Mouse (Mus musculus) heart, postnatal 0 days (tissue): ENCODE data around the gene Tap1. TPM values are rescaled to one million over a fixed set of nuclear protein-coding genes. Genes with fewer than 3 reads are reported as not detected.
"Not testable (repeated sequence)": the region's sequence is repeated elsewhere in the genome, so short reads cannot be mapped to it uniquely, and the experiment has no call there.

Experiments used
- ATAC-seq: fragments of 200-750 bp; cut with Nextera tagmentation; 2 replicates; pipeline ENCODE4 v1.8.0; 2017; ENCODE audit warnings: low read depth, moderate number of reproducible peaks, moderate library complexity; ENCODE audit not compliant: insufficient read depth
- DNase-seq: peaks from one replicate; pipeline ENCODE4 v3.0.0-alpha.2; 2016; ENCODE audit warnings: low spot score
- H3K27ac ChIP-seq: fragments of 300-500 bp; sonication (generic); 2 replicates; pipeline ENCODE4 v1.5.1; 2014; ENCODE audit warnings: low read depth, mild to moderate bottlenecking
- H3K27me3 ChIP-seq: fragments of 300-500 bp; sonication (generic); 2 replicates; pipeline ENCODE4 v1.6.1; 2014; ENCODE audit warnings: low read length, mixed read lengths; ENCODE audit not compliant: control insufficient read depth, insufficient read depth
- H3K36me3 ChIP-seq: fragments of 300-500 bp; sonication (generic); replicated peaks from 2 replicates; pipeline ENCODE4 v1.6.1; 2014; ENCODE audit warnings: low read length, mixed read lengths; ENCODE audit not compliant: control insufficient read depth, insufficient read depth
- H3K4me1 ChIP-seq: fragments of 300-500 bp; sonication (generic); 2 replicates; pipeline ENCODE4 v1.6.1; 2014; ENCODE audit warnings: antibody characterized with exemption; ENCODE audit not compliant: control insufficient read depth, insufficient read depth
- H3K4me2 ChIP-seq: fragments of 300-500 bp; sonication (generic); 2 replicates; pipeline ENCODE4 v1.6.1; 2014; ENCODE audit warnings: low read depth, mild to moderate bottlenecking, low read length, moderate library complexity
- H3K4me3 ChIP-seq: fragments of 300-500 bp; sonication (generic); 2 replicates; pipeline ENCODE4 v1.5.1; 2014; ENCODE audit warnings: low read depth, low read length
- H3K9ac ChIP-seq: fragments of 300-500 bp; sonication (generic); replicated peaks from 2 replicates; pipeline ENCODE4 v1.6.1; 2014; ENCODE audit warnings: low read depth, low read length, mixed read lengths
- H3K9me3 ChIP-seq: fragments of 300-500 bp; sonication (generic); replicated peaks from 2 replicates; pipeline ENCODE4 v1.6.1; 2016; ENCODE audit warnings: low read length; ENCODE audit not compliant: control insufficient read depth
- CTCF ChIP-seq: IDR thresholded peaks from 2 replicates; pipeline ENCODE4 v1.5.1; 2016; ENCODE audit warnings: antibody characterized with exemption, control low read depth, low read depth
- EP300 ChIP-seq: IDR thresholded peaks from 2 replicates; pipeline ENCODE4 v1.6.1; 2016; ENCODE audit warnings: antibody characterized with exemption, low read depth
- WGBS: fragments of 180-500 bp; shearing (Covaris S2); extraction: QIAGEN DNeasy Blood & Tissue Kit; methylation state at CpG from one replicate; pipeline ENCODE4 v1.1.7; 2014; 5-methylcytosine and 5-hydroxymethylcytosine counted together
- polyA plus RNA-seq: library from polyadenylated mRNA; unstranded; fragments of >200 nt; fragmentation: Nextera tagmentation; extraction: Ambion mirVana; gene quantifications from 2 replicates; pipeline ENCODE4 v1.2.1, GENCODE M21; 2015
- total RNA-seq: library from RNA; depleted of rRNA; stranded (reverse); fragments of >200 nt; gene quantifications from 2 replicates; pipeline ENCODE4 v1.2.3, GENCODE M21; 2014; ENCODE audit warnings: low replicate concordance

The Tap1 gene
- total and polyA plus RNA-seq, 2 experiments from 2014 or later, result 3.7 to 10.7 TPM

DNA sequence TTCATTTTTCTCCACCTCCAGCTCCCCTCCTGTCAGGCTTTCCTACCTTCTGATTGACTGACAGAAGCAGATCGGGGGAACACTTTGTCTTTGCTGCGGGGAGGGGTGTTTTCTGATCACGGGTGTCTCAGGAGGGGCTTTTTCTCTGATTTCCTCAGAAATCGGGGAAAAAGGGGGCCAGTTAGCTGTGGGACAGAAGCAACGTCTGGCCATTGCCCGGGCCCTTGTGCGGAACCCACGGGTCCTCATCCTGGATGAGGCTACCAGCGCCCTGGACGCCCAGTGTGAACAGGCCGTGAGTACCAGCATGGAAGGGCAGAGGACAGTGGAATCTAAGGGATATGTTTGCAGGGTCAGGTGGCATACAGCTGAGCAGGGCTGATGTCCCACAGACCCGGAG, 27.8 kb downstream of the Tap1 start:
- Histone ChIP-seq H3K9me3 (no peaks in the 10 kb centered on the region), H3K27ac (no peak overlapping the region), H3K9ac (no peak overlapping the region), H3K4me1 (no peaks in the 10 kb centered on the region), H3K4me2 (no peak overlapping the region), H3K36me3 (peaks cover 5% of the 10 kb centered on the region; the same call in 1 of the 2 replicates), H3K4me3 (no peak overlapping the region), H3K27me3 (peaks cover 25% of the 10 kb centered on the region)
- TF ChIP-seq CTCF, result no peak
- TF ChIP-seq EP300, result no peak
- no peak for DNase-seq
- no peak for ATAC-seq
- WGBS, result 82% methylated on average over 12 of the region's 12 CpGs

DNA sequence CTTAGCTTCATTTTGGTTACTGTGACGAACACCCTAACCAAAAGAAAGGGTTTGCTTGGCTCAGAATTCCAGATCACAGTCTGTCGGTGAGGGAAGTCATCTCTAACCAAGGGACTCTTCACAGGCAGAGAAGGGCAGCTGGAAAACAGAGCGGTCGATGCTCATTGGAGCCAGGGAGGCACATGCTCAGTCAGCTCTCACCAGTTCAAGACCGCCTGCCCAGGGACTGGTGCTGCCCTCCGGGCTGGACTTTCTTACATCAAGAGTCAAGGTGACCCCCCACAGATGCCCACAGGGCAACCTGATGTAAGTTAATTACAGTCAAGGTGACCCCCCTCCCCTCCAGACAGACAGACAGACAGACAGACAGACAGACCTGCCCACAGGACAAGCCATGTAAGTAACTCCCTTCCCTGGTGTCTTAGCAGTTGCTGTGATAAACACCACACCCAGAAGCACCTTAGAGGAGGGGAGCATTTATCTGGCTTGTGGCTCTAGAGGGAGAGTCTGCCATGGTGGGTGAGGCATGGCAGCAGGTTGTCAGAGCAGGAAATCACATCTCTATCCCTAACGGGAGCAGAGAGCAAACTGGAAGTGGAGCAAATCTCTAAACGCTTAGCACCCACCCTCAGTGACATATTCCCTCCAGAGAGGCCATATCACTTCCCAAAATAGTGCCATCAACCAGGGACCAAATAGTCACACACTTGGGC, 30.0 kb downstream of the Tap1 start:
- no peak overlapping the region for H3K27ac ChIP-seq
- 78% methylated on average over 8 of the region's 8 CpGs for WGBS
- peaks cover 5% of the 10 kb centered on the region; the same call in 1 of the 2 replicates for H3K36me3 ChIP-seq
- no peak for TF ChIP-seq EP300
- TF ChIP-seq CTCF, result no peak
- H3K9me3 ChIP-seq, result no peaks in the 10 kb centered on the region
- H3K4me3 ChIP-seq, result no peak overlapping the region
- peaks cover 20% of the 10 kb centered on the region for H3K27me3 ChIP-seq
- no peak overlapping the region for H3K4me2 ChIP-seq
- DNase-seq (no peak), ATAC-seq (no peak)
- no peak overlapping the region for H3K9ac ChIP-seq
- H3K4me1 ChIP-seq, result no peaks in the 10 kb centered on the region

- Histone ChIP-seq H3K4me1 (no peaks in the 10 kb centered on the region), H3K9me3 (no peaks in the 10 kb centered on the region), H3K4me3 (no peak overlapping the region), H3K27me3 (peaks cover 15% of the 10 kb centered on the region; the same call in 1 of the 2 replicates), H3K36me3 (0 out of 2 replicates have a peak, but pooled peaks cover 5% of the 10 kb centered on the region), H3K9ac (no peak overlapping the region), H3K27ac (no peak overlapping the region), H3K4me2 (no peak overlapping the region)
- WGBS, result 81% methylated on average over 5 of the region's 5 CpGs
- ATAC-seq, result no peak
- TF ChIP-seq CTCF, result no peak
- TF ChIP-seq EP300, result no peak
- DNase-seq, result no peak
Measured at GRCm38 (mm10) chr17:34217986-34218385, 30.6 kb downstream of the Tap1 start.

- no peaks in the 10 kb centered on the region for H3K9me3 ChIP-seq
- TF ChIP-seq CTCF (no peak), EP300 (no peak)
- no peak overlapping the region for H3K4me3 ChIP-seq
- peak; percentile 53 for ATAC-seq
- no peak overlapping the region for H3K4me2 ChIP-seq
- H3K36me3 ChIP-seq, result 0 out of 2 replicates have a peak, but pooled peaks cover 5% of the 10 kb centered on the region
- peaks cover 8% of the 10 kb centered on the region; the same call in 1 of the 2 replicates for H3K27me3 ChIP-seq
- DNase-seq, result no peak
- H3K27ac ChIP-seq, result no peak overlapping the region
- H3K4me1 ChIP-seq, result no peaks in the 10 kb centered on the region
- 64% methylated on average over 11 of the region's 11 CpGs for WGBS
- no peak overlapping the region for H3K9ac ChIP-seq
Measured at GRCm38 (mm10) chr17:34218675-34219074, 31.3 kb downstream of the Tap1 start.

DNA sequence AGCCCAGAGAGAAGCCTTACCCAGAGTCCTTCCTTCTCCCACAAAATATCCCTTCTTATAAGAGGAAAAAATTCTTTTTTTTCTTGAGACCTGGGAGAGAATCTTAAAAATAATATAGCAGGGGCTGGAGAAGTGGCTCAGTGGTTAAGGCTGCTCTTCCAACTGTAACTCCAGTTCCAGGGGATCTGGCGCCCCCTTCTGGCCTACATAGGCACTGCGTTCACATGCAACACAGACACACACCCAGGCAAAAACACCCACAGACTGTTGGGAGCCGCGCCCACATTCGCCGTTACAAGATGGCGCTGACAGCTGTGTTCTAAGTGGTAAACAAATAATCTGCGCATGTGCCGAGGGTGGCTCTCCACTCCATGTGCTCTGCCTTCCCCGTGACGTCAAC, 31.7 kb downstream of the Tap1 start:
- not testable (repeated sequence) for H3K9ac ChIP-seq, ATAC-seq, H3K36me3 ChIP-seq, DNase-seq, H3K27ac ChIP-seq, H3K4me2 ChIP-seq, H3K27me3 ChIP-seq, H3K4me1 ChIP-seq, H3K9me3 ChIP-seq, H3K4me3 ChIP-seq
- TF ChIP-seq CTCF, result peak; percentile 28
- WGBS, result 87% methylated on average over 7 of the region's 11 CpGs

- WGBS, result 83% methylated on average over 3 of the region's 7 CpGs
- H3K27me3 ChIP-seq, DNase-seq, H3K4me3 ChIP-seq, H3K4me1 ChIP-seq, H3K9me3 ChIP-seq, H3K9ac ChIP-seq, H3K27ac ChIP-seq, H3K4me2 ChIP-seq, H3K36me3 ChIP-seq, ATAC-seq: not testable (repeated sequence)
Measured at GRCm38 (mm10) chr17:34219801-34220200, 32.4 kb downstream of the Tap1 start.

DNA sequence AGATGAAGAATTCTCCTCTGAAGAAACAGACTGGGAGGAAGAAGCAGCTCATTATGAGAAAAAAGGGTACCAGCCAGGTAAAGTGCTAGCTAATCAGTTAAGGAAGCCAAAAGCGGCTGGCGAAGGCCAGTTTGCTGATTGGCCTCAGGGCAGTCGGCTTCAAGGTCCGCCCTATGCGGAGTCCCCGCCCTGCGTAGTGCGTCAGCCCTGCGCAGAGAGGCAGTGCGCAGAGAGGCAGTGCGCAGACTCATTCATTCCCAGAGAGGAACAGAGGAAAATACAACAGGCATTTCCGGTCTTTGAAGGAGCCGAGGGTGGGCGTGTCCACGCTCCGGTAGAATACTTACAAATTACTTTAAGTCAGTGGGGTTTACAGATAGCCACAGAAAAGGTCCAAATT, 33.0 kb downstream of the Tap1 start:
- WGBS, result 100% methylated on average over 4 of the region's 16 CpGs

More for the DNA sequence above, 33.0 kb downstream of the Tap1 start:
- H3K4me2 ChIP-seq, H3K4me1 ChIP-seq, H3K9ac ChIP-seq, H3K27me3 ChIP-seq, ATAC-seq, H3K27ac ChIP-seq, H3K4me3 ChIP-seq, H3K36me3 ChIP-seq, DNase-seq, H3K9me3 ChIP-seq: not testable (repeated sequence)
